Mouse (Mus musculus): Measurements from ENCODE around the gene Gm4952.

The Gm4952 gene

GRCm38 (mm10) chr19:12599674-12600073 is at the start of gene Gm4952:
Gene Gm4952, plus strand, starts transcription at chr19:12599974.
- in situ Hi-C loops (cut with MboI; ENCODE audit: low pct_unique_long_range_greater_than_20kb in 1 of 2, low sequenced_read_pairs in 2 of 2, unreplicated experiment in 1 of 2), result loop anchor here in 1 of 2 experiments (25.0 kb wide), 1 partner anchor 213 kb away; no protein-coding TSS in a partner anchor

GRCm38 (mm10) chr19:12550005-12550942 is 49.5 kb upstream of the Gm4952 start:
- in situ Hi-C loops (cut with MboI; ENCODE audit: low pct_unique_long_range_greater_than_20kb in 1 of 2, low sequenced_read_pairs in 2 of 2, unreplicated experiment in 1 of 2), result no loop called here

GRCm38 (mm10) chr19:12556293-12556692 is 43.5 kb upstream of the Gm4952 start:
- in situ Hi-C loops (cut with MboI; ENCODE audit: low pct_unique_long_range_greater_than_20kb in 1 of 2, low sequenced_read_pairs in 2 of 2, unreplicated experiment in 1 of 2), result no loop called here

GRCm38 (mm10) chr19:12558219-12558618 is 41.6 kb upstream of the Gm4952 start:
- in situ Hi-C loops (cut with MboI; ENCODE audit: low pct_unique_long_range_greater_than_20kb in 1 of 2, low sequenced_read_pairs in 2 of 2, unreplicated experiment in 1 of 2), result no loop called here

GRCm38 (mm10) chr19:12564197-12564596 is 35.6 kb upstream of the Gm4952 start:
- in situ Hi-C loops (cut with MboI; ENCODE audit: low pct_unique_long_range_greater_than_20kb in 1 of 2, low sequenced_read_pairs in 2 of 2, unreplicated experiment in 1 of 2), result no loop called here

- in situ Hi-C loops (cut with MboI; ENCODE audit: low pct_unique_long_range_greater_than_20kb in 1 of 2, low sequenced_read_pairs in 2 of 2, unreplicated experiment in 1 of 2), result no loop called here
These were observed 32.8 kb upstream of the Gm4952 start for GRCm38 (mm10) chr19:12567011-12567410.

- in situ Hi-C loops (cut with MboI; ENCODE audit: low pct_unique_long_range_greater_than_20kb in 1 of 2, low sequenced_read_pairs in 2 of 2, unreplicated experiment in 1 of 2), result no loop called here
These were observed 28.9 kb upstream of the Gm4952 start for GRCm38 (mm10) chr19:12570866-12571265.

GRCm38 (mm10) chr19:12571687-12572086 is 28.1 kb upstream of the Gm4952 start:
- in situ Hi-C loops (cut with MboI; ENCODE audit: low pct_unique_long_range_greater_than_20kb in 1 of 2, low sequenced_read_pairs in 2 of 2, unreplicated experiment in 1 of 2), result no loop called here

GRCm38 (mm10) chr19:12572614-12573265 is 27.0 kb upstream of the Gm4952 start:
- in situ Hi-C loops (cut with MboI; ENCODE audit: low pct_unique_long_range_greater_than_20kb in 1 of 2, low sequenced_read_pairs in 2 of 2, unreplicated experiment in 1 of 2), result no loop called here

- in situ Hi-C loops (cut with MboI; ENCODE audit: low pct_unique_long_range_greater_than_20kb in 1 of 2, low sequenced_read_pairs in 2 of 2, unreplicated experiment in 1 of 2), result no loop called here
These were observed 26.3 kb upstream of the Gm4952 start for GRCm38 (mm10) chr19:12573266-12574011.

GRCm38 (mm10) chr19:12574012-12574407 is 25.8 kb upstream of the Gm4952 start:
- in situ Hi-C loops (cut with MboI; ENCODE audit: low pct_unique_long_range_greater_than_20kb in 1 of 2, low sequenced_read_pairs in 2 of 2, unreplicated experiment in 1 of 2), result no loop called here

GRCm38 (mm10) chr19:12575107-12575506 is 24.7 kb upstream of the Gm4952 start:
- in situ Hi-C loops (cut with MboI; ENCODE audit: low pct_unique_long_range_greater_than_20kb in 1 of 2, low sequenced_read_pairs in 2 of 2, unreplicated experiment in 1 of 2), result loop anchor here in 1 of 2 experiments (25.0 kb wide), 1 partner anchor 237 kb away; no protein-coding TSS in a partner anchor

GRCm38 (mm10) chr19:12575514-12575913 is 24.3 kb upstream of the Gm4952 start:
- in situ Hi-C loops (cut with MboI; ENCODE audit: low pct_unique_long_range_greater_than_20kb in 1 of 2, low sequenced_read_pairs in 2 of 2, unreplicated experiment in 1 of 2), result loop anchor here in 1 of 2 experiments (25.0 kb wide), 1 partner anchor 237 kb away; no protein-coding TSS in a partner anchor

- in situ Hi-C loops (cut with MboI; ENCODE audit: low pct_unique_long_range_greater_than_20kb in 1 of 2, low sequenced_read_pairs in 2 of 2, unreplicated experiment in 1 of 2), result loop anchor here in 1 of 2 experiments (25.0 kb wide), 1 partner anchor 236 kb away; no protein-coding TSS in a partner anchor
These were observed 23.1 kb upstream of the Gm4952 start for GRCm38 (mm10) chr19:12576639-12577038.

- in situ Hi-C loops (cut with MboI; ENCODE audit: low pct_unique_long_range_greater_than_20kb in 1 of 2, low sequenced_read_pairs in 2 of 2, unreplicated experiment in 1 of 2), result loop anchor here in 1 of 2 experiments (25.0 kb wide), 1 partner anchor 227 kb away; no protein-coding TSS in a partner anchor
These were observed 14.5 kb upstream of the Gm4952 start for GRCm38 (mm10) chr19:12585310-12585709.

- in situ Hi-C loops (cut with MboI; ENCODE audit: low pct_unique_long_range_greater_than_20kb in 1 of 2, low sequenced_read_pairs in 2 of 2, unreplicated experiment in 1 of 2), result loop anchor here (5.0 to 25.0 kb wide), 2 partner anchors 75 to 220 kb away; no protein-coding TSS in a partner anchor
These were observed 7.9 kb upstream of the Gm4952 start for GRCm38 (mm10) chr19:12591908-12592307.

GRCm38 (mm10) chr19:12595135-12595529 is 4.6 kb upstream of the Gm4952 start:
- in situ Hi-C loops (cut with MboI; ENCODE audit: low pct_unique_long_range_greater_than_20kb in 1 of 2, low sequenced_read_pairs in 2 of 2, unreplicated experiment in 1 of 2), result loop anchor here in 1 of 2 experiments (25.0 kb wide), 1 partner anchor 217 kb away; no protein-coding TSS in a partner anchor

- in situ Hi-C loops (cut with MboI; ENCODE audit: low pct_unique_long_range_greater_than_20kb in 1 of 2, low sequenced_read_pairs in 2 of 2, unreplicated experiment in 1 of 2), result loop anchor here in 1 of 2 experiments (25.0 kb wide), 1 partner anchor 217 kb away; no protein-coding TSS in a partner anchor
These were observed 4.1 kb upstream of the Gm4952 start for GRCm38 (mm10) chr19:12595530-12596289.

Measured in mouse embryonic stem cell (cell line).